Mouse (Mus musculus) erythroblast, embryonic 14.5 days (primary cell): Measurements from ENCODE around the gene Pdcd6. TPM values are rescaled to one million over a fixed set of nuclear protein-coding genes. Genes with fewer than 3 reads are reported as not detected.

ENCODE experiments used
- H3K27me3 ChIP-seq: 2 replicates; pipeline ENCODE4 v1.6.1; 2012; ENCODE audit warnings: inconsistent platforms; ENCODE audit not compliant: control insufficient read depth
- H3K36me3 ChIP-seq: 2 replicates; pipeline ENCODE4 v1.6.1; 2012; ENCODE audit warnings: mild to moderate bottlenecking, inconsistent platforms; ENCODE audit not compliant: control insufficient read depth
- H3K4me1 ChIP-seq: 2 replicates; pipeline ENCODE4 v1.6.1; 2012; ENCODE audit warnings: inconsistent platforms; ENCODE audit not compliant: control insufficient read depth
- H3K4me3 ChIP-seq: replicated peaks from 2 replicates; pipeline ENCODE3; 2012; ENCODE audit warnings: moderate library complexity, mild to moderate bottlenecking, inconsistent platforms
- H3K9me3 ChIP-seq: 2 replicates; pipeline ENCODE4 v1.6.1; 2012; ENCODE audit warnings: low read length, inconsistent platforms, mixed read lengths; ENCODE audit not compliant: control insufficient read depth
- GATA1 ChIP-seq: IDR thresholded peaks from 2 replicates; pipeline ENCODE4 v1.6.1; 2012; ENCODE audit warnings: low read length, inconsistent platforms, mixed read lengths
- TAL1 ChIP-seq: IDR thresholded peaks from 3 replicates; pipeline ENCODE4 v1.6.1; 2012; ENCODE audit warnings: low read length, inconsistent platforms, mixed read lengths
- polyA plus RNA-seq: library from polyadenylated mRNA; stranded (reverse); fragments of >175 nt; gene quantifications from 2 replicates; pipeline ENCODE4 v1.2.3, GENCODE M21; 2012

The Pdcd6 gene
- polyA plus RNA-seq, 1 experiment = 3.0 TPM

DNA sequence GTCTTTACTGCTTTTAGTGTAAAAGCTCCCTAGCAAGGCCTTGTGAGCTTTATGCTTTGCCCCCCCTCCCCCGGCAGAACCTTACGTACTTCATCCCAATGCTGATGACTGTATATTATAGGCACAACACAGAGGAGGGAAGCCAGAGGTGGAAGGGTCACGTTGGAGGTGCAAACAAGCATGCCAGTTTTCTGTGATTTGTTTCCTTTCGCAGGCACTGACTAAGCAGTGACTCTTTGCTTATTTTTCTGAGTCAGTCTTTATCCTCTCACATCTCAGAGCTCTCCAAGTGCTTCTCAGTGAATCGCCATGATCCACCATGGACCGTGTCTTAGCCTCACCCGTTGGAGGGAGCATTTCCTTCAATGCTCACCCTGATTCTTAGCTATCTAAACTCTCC lies 21.0 kb downstream of the Pdcd6 start:
- Histone ChIP-seq H3K27me3 (peaks cover 17% of the 10 kb centered on the region), H3K9me3 (no peaks in the 10 kb centered on the region), H3K4me1 (peaks cover 8% of the 10 kb centered on the region), H3K36me3 (peaks cover under 1% of the 10 kb centered on the region), H3K4me3 (no peak overlapping the region)
- TF ChIP-seq TAL1 (no peak), GATA1 (no peak)

DNA sequence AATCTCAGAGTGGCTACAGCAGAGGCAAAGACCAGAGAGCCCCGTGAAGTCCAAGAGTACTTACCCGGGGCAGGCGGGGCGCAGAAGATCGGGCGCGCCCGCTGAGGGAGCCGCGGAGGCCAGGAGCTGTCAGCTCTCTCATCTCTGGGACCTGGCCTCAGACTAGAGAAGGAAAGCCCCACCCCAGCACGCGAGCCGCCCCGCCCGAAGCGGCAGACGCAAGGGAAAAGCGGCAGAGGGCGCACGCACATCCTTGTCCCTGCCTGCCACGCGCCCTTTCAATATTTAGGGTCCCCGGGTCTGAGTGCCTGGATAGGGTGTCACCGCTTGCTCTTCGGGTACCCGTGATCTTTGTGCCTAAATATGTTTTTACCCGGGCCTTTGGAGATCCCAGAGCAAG lies 25.2 kb downstream of the Pdcd6 start, which contains the start of gene Ahrr:
TSS of gene Ahrr (minus strand) at position 165 of the 400 bp plus-strand sequence.
- H3K4me1 ChIP-seq = peaks cover 8% of the 10 kb centered on the region
- no peak within 1 kb of the TSS for H3K4me3 ChIP-seq
- TF ChIP-seq GATA1 (no peak), TAL1 (no peak)
- H3K36me3 ChIP-seq = no peaks in the 10 kb centered on the region
- no peaks in the 10 kb centered on the region for H3K9me3 ChIP-seq
- peaks cover 17% of the 10 kb centered on the region for H3K27me3 ChIP-seq

DNA sequence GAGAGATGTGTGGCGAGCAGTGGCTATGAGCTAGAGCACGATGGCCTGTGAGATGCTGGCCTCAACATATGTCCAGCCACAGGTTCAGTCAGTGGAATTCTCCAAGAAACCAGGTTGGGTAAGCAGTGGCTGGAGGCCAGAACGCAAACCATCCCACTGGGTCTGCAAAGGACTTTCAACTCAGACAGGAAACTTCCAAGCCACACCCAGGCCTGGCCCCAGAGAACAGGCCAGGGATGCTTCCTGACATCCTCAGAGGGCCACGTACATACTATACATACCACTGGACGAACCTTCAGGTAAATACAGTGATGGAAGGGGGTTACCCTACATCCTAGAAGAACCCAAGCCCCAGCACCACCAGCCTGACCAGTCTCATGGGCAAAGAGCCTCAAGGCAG lies 27.7 kb downstream of the Pdcd6 start:
- Histone ChIP-seq H3K27me3 (peaks cover 16% of the 10 kb centered on the region), H3K36me3 (no peaks in the 10 kb centered on the region), H3K4me1 (peaks cover 8% of the 10 kb centered on the region), H3K9me3 (no peaks in the 10 kb centered on the region), H3K4me3 (no peak overlapping the region)
- TF ChIP-seq TAL1 = no peak
- TF ChIP-seq GATA1 = no peak

- H3K9me3 ChIP-seq = no peaks in the 10 kb centered on the region
- H3K4me3 ChIP-seq = no peak overlapping the region
- peaks cover 6% of the 10 kb centered on the region for H3K4me1 ChIP-seq
- peaks cover 6% of the 10 kb centered on the region; the same call in 1 of the 2 replicates for H3K27me3 ChIP-seq
- TF ChIP-seq GATA1 (no peak), TAL1 (no peak)
- H3K36me3 ChIP-seq = no peaks in the 10 kb centered on the region
Measured at GRCm38 (mm10) chr13:74282299-74282698, 35.1 kb downstream of the Pdcd6 start.

DNA sequence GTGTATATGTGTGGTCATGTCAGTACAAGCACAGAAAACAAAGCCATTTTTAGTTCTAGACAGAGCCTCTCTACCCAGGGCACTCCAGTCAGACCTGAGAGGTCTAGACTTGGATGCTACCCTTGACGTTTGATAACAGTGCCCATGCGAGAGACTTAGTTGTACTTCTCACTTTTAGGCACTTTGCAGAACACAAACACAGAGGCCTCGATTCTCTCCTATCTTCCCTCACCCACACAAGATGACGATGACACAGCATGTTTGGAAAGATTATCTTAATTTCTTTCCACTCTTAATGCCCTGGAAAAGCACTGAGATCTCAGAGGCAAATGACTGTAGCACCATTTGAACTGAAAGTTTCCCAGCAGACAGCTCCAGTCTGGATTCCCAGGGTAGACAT lies 41.7 kb downstream of the Pdcd6 start:
- TF ChIP-seq GATA1 = no peak
- Histone ChIP-seq H3K4me1 (peaks cover 39% of the 10 kb centered on the region), H3K4me3 (no peak overlapping the region), H3K9me3 (no peaks in the 10 kb centered on the region), H3K27me3 (peaks cover 13% of the 10 kb centered on the region), H3K36me3 (no peaks in the 10 kb centered on the region)

GRCm38 (mm10) chr13:74260231-74260992 lies 57.0 kb downstream of the Pdcd6 start:
- Histone ChIP-seq H3K27me3 (peaks cover 42% of the 10 kb centered on the region), H3K4me3 (peak overlapping the region; percentile 38), H3K4me1 (peaks cover 9% of the 10 kb centered on the region), H3K9me3 (no peaks in the 10 kb centered on the region), H3K36me3 (no peaks in the 10 kb centered on the region)
- TF ChIP-seq TAL1 (no peak), GATA1 (no peak)

DNA sequence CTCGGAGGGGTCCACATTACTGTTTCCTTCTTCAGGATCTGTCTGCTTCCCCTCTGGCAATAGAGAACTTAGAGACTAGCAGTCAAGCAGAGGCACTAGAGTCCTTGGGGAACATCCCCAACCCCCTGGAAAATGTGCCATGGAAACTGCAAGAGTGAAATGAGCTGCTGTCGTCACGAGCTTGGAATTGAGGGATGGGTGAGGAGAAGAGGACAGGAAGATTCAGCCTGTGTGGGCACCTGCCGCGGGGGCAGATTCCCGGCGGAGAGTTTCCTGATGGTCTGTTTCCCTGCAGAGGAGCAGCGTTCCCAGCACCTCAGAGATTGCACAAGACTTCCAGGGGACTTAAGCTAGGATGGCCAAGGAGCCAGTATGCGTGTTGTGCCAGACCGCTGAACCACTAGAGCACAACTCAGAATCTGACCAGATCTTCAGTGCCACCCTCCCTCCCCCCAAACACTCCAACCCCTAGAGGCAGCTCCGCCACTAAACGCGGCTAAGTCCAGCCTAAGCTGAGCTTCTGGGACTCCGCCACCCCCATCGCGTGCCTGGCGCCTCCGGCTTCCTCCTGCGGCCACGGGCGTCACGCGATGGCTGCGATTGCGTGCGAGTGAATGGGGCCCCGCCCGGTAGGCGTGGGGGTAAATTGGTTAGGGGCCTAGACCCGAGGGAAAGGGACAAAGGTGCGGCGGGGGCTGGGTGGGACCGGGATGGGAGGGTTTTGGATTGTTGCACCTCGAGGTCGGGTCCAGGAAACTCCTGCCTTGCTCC lies 57.7 kb downstream of the Pdcd6 start:
- TF ChIP-seq GATA1 (no peak), TAL1 (no peak)
- Histone ChIP-seq H3K27me3 (peaks cover 42% of the 10 kb centered on the region), H3K36me3 (no peaks in the 10 kb centered on the region), H3K4me1 (peaks cover 9% of the 10 kb centered on the region), H3K4me3 (peak overlapping the region; percentile 38), H3K9me3 (no peaks in the 10 kb centered on the region)

Other genes starting within 250 kb of the Pdcd6 start
- not detected in 2 replicates for gene Slc9a3, start 196.1 kb downstream of the Pdcd6 start, polyA plus RNA-seq
- 1.8 and 6.1 TPM in 2 replicates for gene Exoc3, start 108.8 kb downstream of the Pdcd6 start, polyA plus RNA-seq
- gene Ahrr, start 25.2 kb downstream of the Pdcd6 start, polyA plus RNA-seq = 0.01 TPM in 1 of 2 replicates, not detected in the other
- gene Sdha, start 32.7 kb upstream of the Pdcd6 start, polyA plus RNA-seq = 1.5 and 2.0 TPM in 2 replicates
- gene Ccdc127, start 32.7 kb upstream of the Pdcd6 start, polyA plus RNA-seq = 0.10 and 0.16 TPM in 2 replicates
- not detected in 2 replicates for gene Lrrc14b, start 46.4 kb upstream of the Pdcd6 start, polyA plus RNA-seq
- not detected in 2 replicates for gene Zfp72, start 73.3 kb upstream of the Pdcd6 start, polyA plus RNA-seq
- gene Ftl1-ps1, start 82.1 kb upstream of the Pdcd6 start, polyA plus RNA-seq = 17.1 and 21.5 TPM in 2 replicates
- gene Zfp825, start 176.4 kb upstream of the Pdcd6 start, polyA plus RNA-seq = 0.02 and 0.04 TPM in 2 replicates